In genomic region chr16:50235231-50235630, GRCm38 (mm10) we compare ENCODE assay signal across 13 mouse cellular contexts.
"Had no signal": no experiment of that assay in that cellular context is flagged by ENCODE, and none has a peak within 500 bp of the region (broad histone marks: within the 10 kb centered on the region; RNA-seq: fewer than 3 reads in every experiment).

No protein-coding gene starts in this region.

- H3K4me1 ChIP-seq: intestine, embryonic 15.5 days; liver, embryonic 15.5 days; midbrain, embryonic 13.5 days; stomach, embryonic 15.5 days had no signal

- H3K9me3 ChIP-seq: intestine, embryonic 15.5 days; liver, embryonic 15.5 days; midbrain, embryonic 13.5 days; stomach, embryonic 15.5 days had no signal

- ATAC-seq: intestine, embryonic 15.5 days; lung, postnatal 0 days; midbrain, embryonic 13.5 days had no signal

- H3K4me2 ChIP-seq: intestine, embryonic 15.5 days; liver, embryonic 11.5 days; liver, embryonic 15.5 days; midbrain, embryonic 13.5 days; stomach, embryonic 15.5 days had no signal

- H3K27ac ChIP-seq: intestine, embryonic 15.5 days; layer of hippocampus, adult 2 months; liver, embryonic 15.5 days; midbrain, embryonic 13.5 days; stomach, embryonic 15.5 days had no signal

- H3K9ac ChIP-seq: intestine, embryonic 15.5 days; liver, embryonic 15.5 days; midbrain, embryonic 13.5 days; stomach, embryonic 15.5 days had no signal

- H3K4me3 ChIP-seq: intestine, embryonic 15.5 days; layer of hippocampus, adult 2 months; liver, embryonic 15.5 days; midbrain, embryonic 13.5 days; stomach, embryonic 15.5 days had no signal

- H3K36me3 ChIP-seq: intestine, embryonic 15.5 days; liver, embryonic 15.5 days; midbrain, embryonic 13.5 days had no signal

- H3K27me3 ChIP-seq: intestine, embryonic 15.5 days; liver, embryonic 15.5 days; midbrain, embryonic 13.5 days; stomach, embryonic 15.5 days had no signal

- DNase-seq: kidney, postnatal 25 days; left cerebral cortex, postnatal 4 days; lung, adult 2 months; lung, postnatal 36 days; right cerebral cortex, postnatal 4 days; thymus, postnatal 36 days had no signal
